Mouse (Mus musculus): ENCODE results near the gene Il4ra. TPM values are rescaled to one million over a fixed set of nuclear protein-coding genes. Genes with fewer than 3 reads are reported as not detected.

Gene Il4ra
- total RNA-seq, 2 experiments from 2014 or later = 17.0 to 23.6 TPM

- DNase-seq = no peak
These were observed 48.2 kb downstream of the Il4ra start for GRCm38 (mm10) chr7:125600136-125600535.

- no peak for DNase-seq
These were observed 48.8 kb downstream of the Il4ra start for GRCm38 (mm10) chr7:125600612-125601279.

GRCm38 (mm10) chr7:125601280-125601670, 49.4 kb downstream of the Il4ra start:
- DNase-seq = no peak

- peak in 1 of 2 experiments; percentile 48 for DNase-seq
These were observed 50.0 kb downstream of the Il4ra start for GRCm38 (mm10) chr7:125601821-125602448.

- DNase-seq = peak in 1 of 2 experiments; percentile 54
These were observed 51.3 kb downstream of the Il4ra start, which contains the start of gene Il21r for GRCm38 (mm10) chr7:125603185-125603631. TSS of gene Il21r (plus strand) at chr7:125603429.

GRCm38 (mm10) chr7:125604362-125605319, 52.7 kb downstream of the Il4ra start:
- no peak for DNase-seq

- no peak for DNase-seq
These were observed 53.8 kb downstream of the Il4ra start for GRCm38 (mm10) chr7:125605725-125606139.

GRCm38 (mm10) chr7:125606265-125607164, 54.6 kb downstream of the Il4ra start:
- DNase-seq = no peak

- DNase-seq = no peak
These were observed 55.7 kb downstream of the Il4ra start for GRCm38 (mm10) chr7:125607384-125608182.

GRCm38 (mm10) chr7:125608183-125608688, 56.3 kb downstream of the Il4ra start:
- no peak for DNase-seq

GRCm38 (mm10) chr7:125613579-125613978, 61.7 kb downstream of the Il4ra start:
- DNase-seq = peak in 1 of 2 experiments; percentile 45

- no peak for DNase-seq
These were observed 63.5 kb downstream of the Il4ra start for GRCm38 (mm10) chr7:125615453-125615852.

- peak in 1 of 2 experiments; percentile 52 for DNase-seq
These were observed 66.1 kb downstream of the Il4ra start for GRCm38 (mm10) chr7:125618016-125618415.

GRCm38 (mm10) chr7:125620077-125620476, 68.2 kb downstream of the Il4ra start:
- no peak for DNase-seq

- peak in 1 of 2 experiments; percentile 27 for DNase-seq
These were observed 71.1 kb downstream of the Il4ra start for GRCm38 (mm10) chr7:125622741-125623685.

- no peak for DNase-seq
These were observed 73.3 kb downstream of the Il4ra start for GRCm38 (mm10) chr7:125625219-125625618.

GRCm38 (mm10) chr7:125625829-125626228, 73.9 kb downstream of the Il4ra start:
- no peak for DNase-seq
